Mouse (Mus musculus): ENCODE data around the gene Dhdh. TPM values are rescaled to one million over a fixed set of nuclear protein-coding genes. Genes with fewer than 3 reads are reported as not detected.

Dhdh gene
- total RNA-seq, 2 experiments from 2014 or later, result 42.4 to 47.3 TPM

DNA sequence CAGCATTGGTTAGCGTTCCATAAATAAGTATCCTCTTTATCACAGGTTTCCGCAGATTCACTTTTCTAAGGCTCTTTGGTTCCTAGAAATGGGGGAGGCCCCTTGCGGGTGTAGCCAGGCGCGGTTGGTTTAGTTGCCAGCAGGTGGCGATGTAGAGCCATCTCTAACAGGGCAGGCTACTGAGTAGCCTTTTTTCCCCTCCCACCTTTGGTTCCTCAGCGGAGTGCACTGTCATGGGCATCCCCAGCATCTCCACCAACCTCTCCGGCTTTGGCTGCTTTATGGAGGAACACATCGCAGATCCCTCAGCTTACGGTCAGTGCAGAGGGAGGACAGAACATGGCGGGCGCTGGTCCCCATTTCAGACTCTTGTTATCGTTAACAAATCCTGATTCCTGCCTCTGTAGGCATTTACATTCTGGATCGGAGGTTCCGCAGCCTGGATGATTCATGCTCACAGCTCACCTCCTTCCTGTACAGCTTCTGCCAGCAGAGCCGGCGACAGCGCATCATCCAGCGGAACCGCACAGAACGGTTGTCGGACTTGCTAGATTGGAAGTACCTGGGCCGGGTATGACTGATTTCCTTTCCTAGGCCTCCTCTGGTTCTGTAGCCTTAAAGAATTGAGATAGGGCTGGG lies 37.1 kb downstream of the Dhdh start:
- peak; percentile 87 for DNase-seq

- DNase-seq, result no peak
These were observed 38.6 kb downstream of the Dhdh start for GRCm38 (mm10) chr7:45449974-45450373.

- peak; percentile 66 for DNase-seq
These were observed 41.1 kb downstream of the Dhdh start for GRCm38 (mm10) chr7:45447325-45447990.

DNA sequence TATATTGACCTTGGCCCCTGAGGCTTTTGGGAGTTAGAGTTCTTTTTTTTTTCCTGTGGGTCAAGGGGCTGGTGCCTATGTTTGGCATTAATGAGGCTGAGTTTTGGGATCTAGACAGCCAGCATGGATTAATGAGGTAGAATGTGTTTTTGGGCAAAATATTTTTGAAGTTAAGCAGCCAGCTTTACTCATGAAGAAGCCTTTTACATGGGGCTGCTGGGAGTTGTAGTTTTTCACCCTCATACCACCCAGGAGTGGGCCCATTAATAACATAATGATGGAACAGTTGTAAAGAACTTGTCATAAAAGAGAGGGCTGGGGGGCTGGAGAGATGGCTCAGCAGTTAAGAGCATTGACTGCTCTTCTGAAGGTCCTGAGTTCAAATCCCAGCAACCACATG lies 42.0 kb downstream of the Dhdh start:
- no peak for DNase-seq

DNA sequence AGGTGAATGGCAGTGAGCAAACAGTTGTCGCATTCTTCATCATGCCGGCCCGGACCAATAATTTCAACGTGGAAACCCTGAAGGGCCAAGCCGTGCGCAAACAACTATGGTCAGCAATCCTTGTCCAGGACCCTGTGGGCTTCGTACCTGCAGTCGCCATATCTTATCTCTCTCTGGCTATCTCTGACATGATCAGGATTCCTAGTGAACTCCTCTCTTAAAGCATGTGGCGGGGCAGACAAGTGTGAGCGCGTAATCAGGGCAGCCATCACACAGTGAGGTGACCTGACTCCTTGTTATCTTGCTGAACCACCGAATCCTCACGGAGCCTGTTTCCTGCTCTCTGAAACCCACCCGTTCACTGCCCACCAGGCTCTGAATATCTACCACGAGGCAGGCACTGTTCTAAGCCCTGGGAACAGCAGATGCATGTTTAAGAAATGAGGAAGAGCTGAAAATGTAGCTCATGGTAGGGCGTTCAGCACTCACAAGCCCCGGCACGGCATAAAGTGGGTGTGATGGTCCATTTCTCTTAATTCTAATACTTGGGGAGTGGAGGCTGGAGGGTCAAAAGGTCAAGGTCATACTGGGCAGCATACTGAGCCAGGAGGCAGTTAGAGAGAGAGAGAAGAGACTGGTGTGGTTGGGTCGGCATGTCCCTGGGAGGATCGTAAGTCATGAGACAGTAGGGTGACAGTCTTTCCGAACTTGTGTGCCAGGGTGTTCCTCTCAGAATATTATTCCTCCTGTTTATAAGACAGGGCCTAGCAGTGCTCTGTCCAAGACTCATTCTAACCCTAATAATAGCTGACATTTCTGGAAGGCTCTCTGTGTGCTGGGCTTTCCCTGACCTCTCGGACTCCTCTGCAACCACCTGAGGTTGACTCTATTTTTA lies 44.8 kb downstream of the Dhdh start:
- DNase-seq, result no peak

- DNase-seq, result no peak
These were observed 50.9 kb downstream of the Dhdh start, which contains the start of gene Ruvbl2 for GRCm38 (mm10) chr7:45437521-45438276. Ruvbl2 (minus strand) TSS chr7:45438096.

DNA sequence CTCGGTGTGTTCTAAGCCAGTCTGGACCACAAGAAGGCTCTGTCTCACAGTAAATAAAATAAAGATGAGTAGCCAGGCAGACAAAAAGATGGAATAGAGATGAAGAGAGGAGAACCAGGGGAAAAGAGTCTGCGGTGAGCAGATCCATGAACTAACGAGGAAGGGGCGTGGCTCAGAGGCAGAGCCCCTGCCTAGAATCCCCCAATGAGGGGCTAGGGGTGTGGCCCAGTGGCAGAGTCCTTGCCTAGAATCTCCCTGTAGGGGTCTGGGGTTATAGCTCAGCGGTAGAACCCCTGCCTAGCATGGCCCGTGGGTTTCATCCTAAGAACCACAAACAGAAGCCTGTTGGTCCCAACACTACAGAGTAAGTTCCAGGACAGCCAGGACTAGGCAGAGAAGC lies 51.6 kb downstream of the Dhdh start:
- DNase-seq, result no peak

GRCm38 (mm10) chr7:45436444-45436843 lies 52.2 kb downstream of the Dhdh start:
- DNase-seq, result no peak

DNA sequence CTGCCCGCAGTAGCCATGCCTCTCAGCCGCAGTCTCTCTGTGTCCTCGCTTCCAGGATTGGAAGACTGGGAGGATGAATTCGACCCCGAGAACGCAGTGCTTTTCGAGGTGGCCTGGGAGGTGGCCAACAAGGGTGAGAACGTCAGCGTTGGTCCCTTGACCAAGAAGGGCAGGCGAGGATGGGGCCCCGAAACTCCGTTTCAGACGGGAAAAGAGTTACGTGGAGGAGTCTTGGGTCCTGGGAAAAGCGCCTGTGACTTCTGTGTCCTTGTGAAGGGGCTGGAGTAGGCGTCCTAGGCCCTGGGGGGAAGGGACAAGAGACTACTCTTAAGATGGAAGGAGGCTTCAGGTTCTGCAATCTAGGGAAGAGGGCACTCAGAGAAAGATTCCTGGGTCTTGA lies 53.6 kb downstream of the Dhdh start:
- no peak for DNase-seq

DNA sequence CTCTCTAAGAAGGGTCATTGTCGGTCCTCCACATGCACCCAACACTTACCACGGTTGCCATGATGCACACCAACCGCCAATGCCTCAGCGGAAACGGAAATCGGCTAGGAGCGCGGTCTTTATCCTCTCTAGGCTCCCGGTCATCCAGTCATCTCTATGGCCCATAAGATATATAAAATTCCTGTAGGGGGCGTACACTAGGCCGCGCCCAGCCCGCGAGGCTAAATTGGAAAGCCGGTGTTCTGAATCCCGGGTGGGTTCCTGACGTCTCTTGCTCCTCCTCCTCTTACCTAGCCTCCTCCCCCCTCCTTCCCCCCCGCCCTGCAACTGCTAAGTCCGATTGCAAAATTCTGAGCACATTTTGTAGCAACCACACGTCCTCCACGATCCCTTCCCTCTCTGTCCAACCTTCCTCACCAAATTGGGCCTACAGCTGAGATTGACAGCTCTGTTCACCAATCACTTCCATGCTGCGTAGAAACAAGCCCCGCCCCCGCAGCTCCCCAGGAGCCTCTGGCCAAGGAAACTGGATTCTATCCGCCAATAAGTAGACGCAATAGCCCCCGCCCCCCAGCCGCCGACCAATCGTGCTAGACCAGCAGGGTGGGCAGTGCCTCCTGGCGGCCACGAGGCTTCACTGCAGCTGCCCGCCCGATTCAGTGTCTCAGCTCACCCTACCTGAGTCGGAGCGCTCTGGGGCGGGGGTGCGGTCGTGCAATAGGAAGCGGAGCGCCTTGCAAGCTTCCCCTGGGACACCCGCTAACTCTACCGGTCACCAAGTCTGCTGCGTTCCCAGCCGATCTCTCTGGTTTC lies 54.2 kb downstream of the Dhdh start, which contains the start of gene Gys1:
Gys1 (plus strand) TSS at position 642 of the 813 bp plus-strand sequence.
- DNase-seq, result peak; percentile 100

DNA sequence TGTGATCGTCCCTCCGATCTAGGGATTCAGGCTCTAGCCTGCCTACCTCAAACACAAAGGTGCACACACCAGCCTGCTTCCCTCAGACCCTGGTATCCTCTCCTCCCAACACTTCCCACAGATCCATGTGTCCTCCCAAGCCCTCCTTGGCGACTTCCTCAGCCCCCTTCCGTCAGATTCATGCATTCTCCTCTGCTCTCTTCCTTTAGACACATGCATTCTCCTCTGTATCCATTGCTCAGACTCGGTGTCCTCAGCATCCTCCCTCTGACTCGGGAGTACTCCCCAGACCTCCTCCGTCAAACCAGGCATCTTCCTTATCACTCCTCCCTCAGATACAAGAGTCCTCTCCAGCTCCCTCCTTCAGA lies 54.8 kb downstream of the Dhdh start:
- no peak for DNase-seq

- no peak for DNase-seq
These were observed 62.0 kb downstream of the Dhdh start for GRCm38 (mm10) chr7:45426556-45426955.

DNA sequence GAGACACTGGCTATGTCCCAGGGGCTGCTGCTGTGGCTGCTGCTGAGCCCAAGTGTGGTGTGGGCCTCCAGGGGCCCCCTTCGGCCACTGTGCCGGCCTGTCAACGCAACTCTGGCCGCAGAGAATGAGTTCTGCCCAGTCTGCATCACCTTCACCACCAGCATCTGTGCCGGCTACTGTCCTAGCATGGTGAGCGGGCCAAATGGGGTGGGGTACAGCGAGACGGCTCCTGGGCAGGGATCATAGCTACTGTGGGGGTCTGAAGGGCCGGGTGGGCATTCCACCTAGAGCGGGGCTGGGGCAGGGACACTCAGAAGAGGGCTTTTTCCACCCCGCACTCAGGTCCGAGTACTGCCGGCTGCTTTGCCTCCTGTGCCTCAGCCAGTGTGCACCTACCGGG lies 67.4 kb downstream of the Dhdh start:
- no peak for DNase-seq

Small RNA genes within 50 kb of the gene (microRNA-seq; reads per million reads assigned to microRNA genes)
- gene Gm22133, result 2.3 reads per million

Other genes with a start within 250 kb of the Dhdh start
- 10 to 100 TPM; 13.9 to 17.6 TPM for gene Cd37, start 249.7 kb downstream of the Dhdh start, total RNA-seq (2021)
- gene Slc6a16, start 247.7 kb downstream of the Dhdh start, total RNA-seq (2021), result under 1 TPM in 1 of 2 experiments, not detected in 1; 0.12 TPM
- gene Slc6a21, start 211.3 kb downstream of the Dhdh start, total RNA-seq (2021), result under 1 TPM in 1 of 2 experiments, not detected in 1; 0.42 TPM
- 10 to 100 TPM; 15.9 to 26.8 TPM for gene Trpm4, start 155.0 kb downstream of the Dhdh start, total RNA-seq (2021)
- 10 to 100 TPM; 10.7 to 47.8 TPM for gene Hrc, start 153.5 kb downstream of the Dhdh start, total RNA-seq (2021)
- gene Ppfia3, start 121.8 kb downstream of the Dhdh start, total RNA-seq (2021), result 1 to 10 TPM; 1.9 to 3.0 TPM
- 1 to 10 TPM in 1 of 2 experiments, under 1 TPM in 1; 0.90 to 2.9 TPM for gene Lin7b, start 118.2 kb downstream of the Dhdh start, total RNA-seq (2021)
- 100 to 1,000 TPM; 208 to 341 TPM for gene Snrnp70, start 93.1 kb downstream of the Dhdh start, total RNA-seq (2021)
- 1 to 10 TPM in 1 of 2 experiments, under 1 TPM in 1; 0.75 to 2.6 TPM for gene Kcna7, start 83.2 kb downstream of the Dhdh start, total RNA-seq (2021)
- gene Ntf5, start 75.1 kb downstream of the Dhdh start, total RNA-seq (2021), result under 1 TPM; 0.12 to 0.33 TPM
- gene Lhb, start 68.0 kb downstream of the Dhdh start, total RNA-seq (2021), result not detected
- gene Gys1, start 54.0 kb downstream of the Dhdh start, total RNA-seq (2021), result 10 to 100 TPM; 66.7 to 92.5 TPM
- gene Ruvbl2, start 50.7 kb downstream of the Dhdh start, total RNA-seq (2021), result 10 to 100 TPM; 50.2 to 58.9 TPM
- gene Ftl1, start 28.9 kb downstream of the Dhdh start, total RNA-seq (2021), result 100 to 1,000 TPM; 527 to 606 TPM
- 10 to 100 TPM; 52.7 to 53.6 TPM for gene Bax, start 21.9 kb downstream of the Dhdh start, total RNA-seq (2021)
- gene Tulp2, start 6.9 kb downstream of the Dhdh start, total RNA-seq (2021), result under 1 TPM; 0.64 to 0.69 TPM
- gene Gm45808, start 2.0 kb downstream of the Dhdh start, total RNA-seq (2021), result 10 to 100 TPM; 26.0 to 27.9 TPM
- gene Nucb1, start 21.6 kb upstream of the Dhdh start, total RNA-seq (2021), result 100 to 1,000 TPM; 175 to 201 TPM
- gene Ppp1r15a, start 37.5 kb upstream of the Dhdh start, total RNA-seq (2021), result 10 to 100 TPM; 28.0 to 48.2 TPM
- 1 to 10 TPM; 5.4 to 9.2 TPM for gene Plekha4, start 37.5 kb upstream of the Dhdh start, total RNA-seq (2021)
- 1 to 10 TPM in 1 of 2 experiments, under 1 TPM in 1; 0.93 to 1.4 TPM for gene Hsd17b14, start 66.1 kb upstream of the Dhdh start, total RNA-seq (2021)
- gene Bcat2, start 81.3 kb upstream of the Dhdh start, total RNA-seq (2021), result 100 to 1,000 TPM; 114 to 118 TPM
- 10 to 100 TPM in 1 of 2 experiments, 1 to 10 TPM in 1; 1.3 to 21.9 TPM for gene Fgf21, start 126.7 kb upstream of the Dhdh start, total RNA-seq (2021)
- gene Fut1, start 128.5 kb upstream of the Dhdh start, total RNA-seq (2021), result under 1 TPM in 1 of 2 experiments, not detected in 1; 0.21 TPM
- gene Izumo1, start 133.0 kb upstream of the Dhdh start, total RNA-seq (2021), result under 1 TPM; 0.39 to 0.73 TPM
- gene Rasip1, start 138.7 kb upstream of the Dhdh start, total RNA-seq (2021), result 10 to 100 TPM; 35.6 to 37.9 TPM
- gene Mamstr, start 151.2 kb upstream of the Dhdh start, total RNA-seq (2021), result 10 to 100 TPM in 1 of 2 experiments, 1 to 10 TPM in 1; 8.3 to 13.2 TPM
- gene Fut2, start 177.6 kb upstream of the Dhdh start, total RNA-seq (2021), result not detected
- under 1 TPM in 1 of 2 experiments, not detected in 1; 0.39 TPM for gene Ntn5, start 195.2 kb upstream of the Dhdh start, total RNA-seq (2021)
- gene Sec1, start 205.6 kb upstream of the Dhdh start, total RNA-seq (2021), result under 1 TPM; 0.21 to 0.30 TPM
- gene Car11, start 211.0 kb upstream of the Dhdh start, total RNA-seq (2021), result 10 to 100 TPM in 1 of 2 experiments, 1 to 10 TPM in 1; 7.6 to 14.5 TPM
- gene Dbp, start 216.3 kb upstream of the Dhdh start, total RNA-seq (2021), result 10 to 100 TPM; 21.4 to 62.3 TPM
- gene Rpl18, start 226.7 kb upstream of the Dhdh start, total RNA-seq (2021), result 1,000 to 10,000 TPM; 1,029 to 1,042 TPM
- 10 to 100 TPM; 28.0 to 28.8 TPM for gene Sphk2, start 229.2 kb upstream of the Dhdh start, total RNA-seq (2021)
- gene Fam83e, start 232.4 kb upstream of the Dhdh start, total RNA-seq (2021), result under 1 TPM; 0.27 to 0.33 TPM
- gene Spaca4, start 237.0 kb upstream of the Dhdh start, total RNA-seq (2021), result not detected